Mouse (Mus musculus) liver, embryonic 12.5 days (tissue): ENCODE data around the gene Cnot3. TPM values are rescaled to one million over a fixed set of nuclear protein-coding genes. Genes with fewer than 3 reads are reported as not detected.
A peak's percentile ranks its signal among the peaks of the same experiment; 100 is the strongest.
"Not testable (repeated sequence)": the region's sequence is repeated elsewhere in the genome, so short reads cannot be mapped to it uniquely, and the experiment has no call there.

Source experiments
- ATAC-seq: fragments of 200-750 bp; cut with Nextera tagmentation; 2 replicates; pipeline ENCODE4 v1.8.0; 2017; ENCODE audit warnings: moderate number of reproducible peaks, mild to moderate bottlenecking, moderate library complexity
- H3K27ac ChIP-seq: fragments of 300-500 bp; sonication (generic); 2 replicates; pipeline ENCODE4 v1.5.1; 2016; ENCODE audit warnings: mild to moderate bottlenecking
- H3K27me3 ChIP-seq: fragments of 300-500 bp; sonication (generic); replicated peaks from 2 replicates; pipeline ENCODE4 v1.6.1; 2016; ENCODE audit warnings: mild to moderate bottlenecking, moderate library complexity
- H3K36me3 ChIP-seq: fragments of 300-500 bp; sonication (generic); 2 replicates; pipeline ENCODE4 v1.6.1; 2016; ENCODE audit warnings: mild to moderate bottlenecking, moderate library complexity
- H3K4me1 ChIP-seq: fragments of 300-500 bp; sonication (generic); 2 replicates; pipeline ENCODE4 v1.6.1; 2016
- H3K4me2 ChIP-seq: fragments of 300-500 bp; sonication (generic); 2 replicates; pipeline ENCODE4 v1.6.1; 2016; ENCODE audit warnings: mild to moderate bottlenecking, moderate library complexity
- H3K4me3 ChIP-seq: fragments of 300-500 bp; sonication (generic); 2 replicates; pipeline ENCODE4 v1.5.1; 2016; ENCODE audit warnings: mild to moderate bottlenecking, moderate library complexity
- H3K9ac ChIP-seq: fragments of 300-500 bp; sonication (generic); 2 replicates; pipeline ENCODE4 v1.6.1; 2016; ENCODE audit warnings: mild to moderate bottlenecking, moderate library complexity
- H3K9me3 ChIP-seq: fragments of 300-500 bp; sonication (generic); replicated peaks from 2 replicates; pipeline ENCODE4 v1.6.1; 2016; ENCODE audit warnings: mild to moderate bottlenecking, moderate library complexity
- WGBS: fragments of 180-500 bp; shearing (Covaris S2); methylation state at CpG from one replicate; pipeline ENCODE4 v1.1.7; 2016; ENCODE audit not compliant: insufficient replicate concordance; 5-methylcytosine and 5-hydroxymethylcytosine counted together
- microRNA-seq: library from miRNA; unstranded; fragments of <30 nt; microRNA quantifications from one replicate; pipeline ENCODE4, GENCODE M21; 2017
- polyA plus RNA-seq: library from polyadenylated mRNA; unstranded; fragments of >200 nt; fragmentation: Nextera tagmentation; extraction: Ambion mirVana; gene quantifications from 2 replicates; pipeline ENCODE4 v1.2.1, GENCODE M21; 2016

Gene Cnot3
- polyA plus RNA-seq, 1 experiment from 2014 or later: 32.6 TPM

DNA sequence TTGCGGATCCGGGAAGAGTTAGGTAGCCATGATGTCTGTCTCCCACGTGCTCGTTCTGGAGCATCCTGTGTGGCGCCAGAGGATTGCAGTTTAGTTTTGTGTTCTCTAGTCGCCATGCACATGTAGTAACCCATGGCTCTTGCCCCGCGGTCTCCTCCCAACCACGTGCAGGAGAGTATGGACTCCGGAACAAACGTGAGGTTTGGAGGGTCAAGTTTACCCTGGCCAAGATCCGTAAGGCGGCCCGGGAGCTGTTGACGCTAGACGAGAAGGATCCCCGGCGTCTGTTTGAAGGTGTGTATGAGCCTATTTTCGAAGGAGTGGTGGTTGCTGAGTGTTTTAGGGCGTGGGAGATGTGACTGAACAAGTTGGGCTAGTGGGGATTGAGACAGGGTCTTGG lies 59.4 kb downstream of the Cnot3 start:
- under 1% methylated on average over 20 of the region's 20 CpGs for WGBS
- peak; percentile 3; the same call in 1 of the 2 replicates for ATAC-seq
- Histone ChIP-seq H3K27me3 (no peaks in the 10 kb centered on the region), H3K4me1 (peaks cover 33% of the 10 kb centered on the region), H3K4me3 (peak overlapping the region; percentile 91), H3K36me3 (peaks cover 55% of the 10 kb centered on the region), H3K9ac (peak overlapping the region; percentile 94), H3K4me2 (peak overlapping the region; percentile 76), H3K9me3 (no peaks in the 10 kb centered on the region), H3K27ac (peak overlapping the region; percentile 95)

DNA sequence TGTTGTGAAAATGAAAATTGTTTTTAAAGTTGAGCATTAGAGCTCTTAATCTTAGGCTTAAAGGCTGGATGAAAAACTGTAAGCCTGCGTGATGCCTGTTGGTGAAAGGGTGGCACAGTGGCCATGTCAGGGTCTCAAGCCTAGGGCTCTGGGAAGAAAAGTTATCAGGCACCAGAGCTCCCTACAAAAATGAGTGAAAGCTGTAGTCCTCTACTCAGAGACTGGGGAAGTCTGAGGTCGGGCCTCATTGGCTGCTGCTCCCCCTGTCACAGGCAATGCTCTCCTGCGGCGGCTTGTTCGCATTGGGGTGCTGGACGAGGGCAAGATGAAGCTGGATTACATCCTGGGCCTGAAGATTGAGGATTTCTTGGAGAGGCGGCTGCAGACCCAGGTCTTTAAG lies 60.4 kb downstream of the Cnot3 start:
- Histone ChIP-seq H3K4me1 (peaks cover 33% of the 10 kb centered on the region), H3K27ac (peak overlapping the region; percentile 95), H3K4me2 (peak overlapping the region; percentile 76), H3K9ac (peak overlapping the region; percentile 94), H3K36me3 (peaks cover 46% of the 10 kb centered on the region), H3K4me3 (peak overlapping the region; percentile 91)
- H3K9me3 ChIP-seq, ATAC-seq, H3K27me3 ChIP-seq: not testable (repeated sequence)
- WGBS: 4% methylated on average over 7 of the region's 7 CpGs

DNA sequence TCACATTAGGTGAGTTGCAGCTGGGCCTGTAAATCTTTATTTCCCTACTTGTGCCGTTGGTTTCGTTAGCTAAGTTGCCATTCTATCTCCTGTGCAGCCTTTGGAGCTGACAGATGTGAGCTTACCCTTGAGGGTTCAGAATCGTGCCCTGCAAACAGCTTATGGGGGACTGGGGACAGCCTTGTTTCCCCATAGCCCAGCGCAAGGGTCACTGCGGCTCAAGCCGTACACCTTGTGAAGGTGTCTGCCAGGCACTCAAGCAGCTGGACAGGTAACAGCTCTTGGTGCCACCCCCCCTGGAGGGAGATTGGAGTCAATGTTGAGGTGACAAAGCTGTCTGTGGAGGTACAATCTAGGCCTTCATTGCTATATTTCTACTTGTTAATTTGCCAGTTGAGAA lies 60.8 kb downstream of the Cnot3 start:
- Histone ChIP-seq H3K27ac (peak overlapping the region; percentile 95), H3K9me3 (no peaks in the 10 kb centered on the region), H3K4me1 (peaks cover 33% of the 10 kb centered on the region), H3K4me3 (peak overlapping the region; percentile 91), H3K9ac (peak overlapping the region; percentile 94), H3K36me3 (peaks cover 45% of the 10 kb centered on the region), H3K27me3 (no peaks in the 10 kb centered on the region), H3K4me2 (peak overlapping the region; percentile 76)
- ATAC-seq: no peak
- WGBS: 17% methylated on average over 6 of the region's 6 CpGs

DNA sequence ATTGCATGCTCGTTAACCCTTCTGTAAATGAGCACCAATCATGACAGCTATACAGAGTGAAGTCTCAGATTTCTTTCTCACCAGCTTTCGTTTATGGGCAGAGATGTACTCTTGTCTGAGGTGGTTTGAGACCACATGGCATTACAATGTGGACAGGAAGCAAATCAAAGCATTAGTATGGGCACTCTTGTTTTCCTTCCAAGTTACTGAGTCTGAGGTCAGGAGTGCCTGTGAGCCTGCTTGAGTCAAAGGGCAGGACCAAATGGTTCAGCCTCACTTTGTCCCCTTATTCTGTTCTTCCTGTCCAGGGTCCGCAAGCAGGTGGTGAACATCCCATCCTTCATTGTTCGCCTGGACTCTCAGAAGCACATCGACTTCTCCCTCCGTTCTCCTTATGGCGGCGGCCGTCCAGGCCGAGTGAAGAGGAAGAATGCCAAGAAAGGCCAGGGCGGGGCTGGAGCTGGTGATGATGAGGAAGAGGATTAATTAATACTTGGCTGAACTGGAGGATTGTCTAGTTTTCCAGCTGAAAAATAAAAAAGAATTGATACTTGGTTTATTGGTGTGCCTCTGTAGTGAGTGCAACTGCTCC lies 61.4 kb downstream of the Cnot3 start:
- Histone ChIP-seq H3K27ac (peak overlapping the region; percentile 95), H3K4me3 (peak overlapping the region; percentile 91), H3K9me3 (no peaks in the 10 kb centered on the region), H3K36me3 (peaks cover 41% of the 10 kb centered on the region), H3K4me2 (peak overlapping the region; percentile 76), H3K4me1 (peaks cover 33% of the 10 kb centered on the region), H3K9ac (peak overlapping the region; percentile 94), H3K27me3 (no peaks in the 10 kb centered on the region)
- ATAC-seq: no peak
- WGBS: 30% methylated on average over 11 of the region's 11 CpGs

DNA sequence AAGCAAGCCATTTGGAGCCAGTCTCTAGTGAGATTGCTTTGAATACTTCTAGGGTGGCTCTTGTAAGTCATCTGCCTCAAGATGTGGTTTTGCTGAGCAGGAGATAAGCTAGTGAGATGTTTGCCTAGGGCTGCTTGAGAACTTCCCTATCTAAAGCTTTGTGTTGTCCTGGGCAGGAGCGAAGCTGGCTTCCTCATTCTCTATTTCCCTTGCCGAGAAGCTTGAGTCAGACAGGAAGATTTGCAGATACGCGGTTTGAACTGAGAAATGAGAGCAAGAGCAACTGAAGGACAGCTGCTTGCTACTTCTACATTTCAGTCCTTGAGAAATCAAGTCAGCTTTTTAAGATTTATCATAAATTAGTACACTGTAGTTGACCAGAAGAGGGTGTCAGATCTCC lies 62.0 kb downstream of the Cnot3 start:
- peak overlapping the region; percentile 91; the same call in 1 of the 2 replicates for H3K4me3 ChIP-seq
- peak overlapping the region; percentile 76 for H3K4me2 ChIP-seq

DNA sequence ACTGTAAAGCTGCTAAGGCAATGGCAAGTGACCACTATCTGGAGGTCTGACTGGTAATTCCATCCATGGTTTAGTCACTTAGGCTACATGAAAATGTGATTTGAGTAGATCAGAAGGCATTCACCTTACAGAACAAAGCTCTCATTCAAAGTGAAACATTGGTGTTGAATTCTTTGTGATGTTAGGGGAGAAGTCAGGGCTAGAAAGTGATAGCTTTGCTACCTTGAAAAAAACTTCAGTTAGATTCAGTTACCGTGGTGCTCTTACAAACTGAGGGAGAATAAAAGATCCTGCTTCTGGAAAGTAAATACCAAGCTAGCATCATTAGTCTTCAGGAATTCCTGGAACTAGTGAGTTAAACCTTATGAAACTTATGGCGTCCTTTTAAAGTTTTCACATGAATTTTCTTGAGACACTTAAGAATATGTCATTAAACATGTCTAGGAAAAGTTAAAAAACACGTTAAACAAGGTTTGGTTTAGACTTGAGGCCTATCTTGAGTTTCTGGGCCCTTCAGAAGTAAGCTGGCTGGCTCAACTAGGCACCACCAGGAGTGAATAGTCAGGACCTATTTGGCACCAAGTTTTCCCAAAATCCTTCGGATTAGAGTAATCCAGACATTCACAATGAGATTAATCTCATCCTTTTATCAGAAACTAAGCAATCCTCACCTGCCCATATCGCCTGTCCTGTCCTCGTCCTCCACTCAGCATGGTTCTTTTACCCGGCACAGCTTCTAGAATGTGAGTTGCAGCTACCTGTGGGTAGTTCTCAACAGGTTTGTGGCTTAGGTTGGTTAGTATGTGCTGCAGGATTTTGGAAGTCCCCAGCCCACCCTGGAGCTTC lies 62.7 kb downstream of the Cnot3 start:
- WGBS: 19% methylated on average over 7 of the region's 7 CpGs
- Histone ChIP-seq H3K4me2 (no peak overlapping the region), H3K9ac (no peak overlapping the region), H3K27me3 (no peaks in the 10 kb centered on the region), H3K4me3 (no peak overlapping the region), H3K36me3 (peaks cover 41% of the 10 kb centered on the region), H3K27ac (peak overlapping the region; percentile 49; the same call in 1 of the 2 replicates), H3K9me3 (no peaks in the 10 kb centered on the region), H3K4me1 (peaks cover 30% of the 10 kb centered on the region)
- ATAC-seq: peak; percentile 17; the same call in 1 of the 2 replicates

More for the DNA sequence above, 62.0 kb downstream of the Cnot3 start:
- Histone ChIP-seq H3K4me1 (peaks cover 33% of the 10 kb centered on the region), H3K27me3 (no peaks in the 10 kb centered on the region), H3K36me3 (peaks cover 41% of the 10 kb centered on the region), H3K9me3 (no peaks in the 10 kb centered on the region), H3K27ac (peak overlapping the region; percentile 95), H3K9ac (0 out of 2 replicates have a peak overlapping the region, but pooled peaks have one; percentile 94)
- ATAC-seq: no peak
- WGBS: 23% methylated on average over 4 of the region's 4 CpGs

DNA sequence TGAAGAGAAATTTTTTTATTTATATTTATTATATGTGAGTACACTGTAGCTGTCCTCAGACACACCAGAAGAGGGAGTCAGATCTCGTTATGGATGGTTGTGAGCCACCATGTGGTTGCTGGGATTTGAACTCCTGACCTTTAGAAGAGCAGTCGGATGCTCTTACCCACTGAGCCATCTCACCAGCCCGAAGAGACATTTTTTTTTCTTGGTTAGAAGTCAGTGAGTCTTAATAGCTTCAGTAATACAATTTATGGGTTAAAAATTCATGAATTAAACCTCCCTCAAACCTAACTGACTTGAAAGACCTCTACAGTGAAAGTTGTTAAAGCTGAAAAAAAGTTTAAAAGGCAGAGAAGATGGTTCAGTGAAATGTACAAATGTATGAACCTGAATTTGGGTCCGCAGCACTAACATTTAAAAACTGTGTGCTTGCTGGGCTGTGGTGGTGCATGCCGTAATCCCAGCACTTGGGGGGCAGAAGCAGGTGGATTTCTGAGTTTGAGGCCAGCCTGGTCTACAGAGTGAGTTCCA lies 63.4 kb downstream of the Cnot3 start:
- peaks cover 41% of the 10 kb centered on the region for H3K36me3 ChIP-seq
- H3K9ac ChIP-seq, H3K27me3 ChIP-seq, H3K9me3 ChIP-seq, ATAC-seq, H3K4me3 ChIP-seq, H3K4me2 ChIP-seq: not testable (repeated sequence)
- 30% methylated on average over 5 of the region's 5 CpGs for WGBS
- peaks cover 23% of the 10 kb centered on the region for H3K4me1 ChIP-seq
- H3K27ac ChIP-seq: peak overlapping the region; percentile 49

DNA sequence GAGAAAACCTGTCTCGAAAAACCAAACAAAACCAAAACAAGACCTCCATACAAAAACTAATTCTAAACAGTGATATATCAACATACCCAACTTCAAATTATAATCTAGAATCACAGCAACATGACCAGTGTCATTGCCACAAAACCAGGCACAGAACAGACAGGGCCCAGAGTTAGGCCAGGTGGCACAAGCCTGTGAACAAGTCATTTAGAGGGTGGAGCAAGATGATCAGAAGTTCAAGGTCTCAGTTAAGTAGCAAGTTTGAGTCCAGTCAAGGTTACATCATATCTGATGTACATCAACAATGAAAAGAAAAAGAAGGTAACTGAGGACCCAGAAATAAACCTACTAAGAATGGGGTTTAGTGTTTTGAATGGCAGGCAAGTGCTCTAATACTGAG lies 63.9 kb downstream of the Cnot3 start:
- Histone ChIP-seq H3K4me3 (no peak overlapping the region), H3K9ac (no peak overlapping the region), H3K4me1 (peaks cover 23% of the 10 kb centered on the region), H3K27me3 (no peaks in the 10 kb centered on the region), H3K4me2 (no peak overlapping the region), H3K9me3 (no peaks in the 10 kb centered on the region), H3K36me3 (peaks cover 41% of the 10 kb centered on the region), H3K27ac (peak overlapping the region; percentile 30; the same call in 1 of the 2 replicates)
- WGBS: 67% methylated on average over 1 of the region's 1 CpGs
- no peak for ATAC-seq

Small RNAs within 50 kb of the gene (microRNA-seq; reads per million reads assigned to microRNA genes)
- 2.8 reads per million for gene Mir3572

Other genes starting within 250 kb of the Cnot3 start
- gene Cacng6, start 221.1 kb upstream of the Cnot3 start, polyA plus RNA-seq: 0.14 and 0.17 TPM in 2 replicates
- not detected in 2 replicates for gene Tarm1, start 142.6 kb upstream of the Cnot3 start, polyA plus RNA-seq
- gene Oscar, start 29.1 kb upstream of the Cnot3 start, polyA plus RNA-seq: 0.08 TPM in 1 of 2 replicates, not detected in the other
- 295 and 296 TPM in 2 replicates for gene Ndufa3, start 27.9 kb upstream of the Cnot3 start, polyA plus RNA-seq
- gene Tfpt, start 15.3 kb upstream of the Cnot3 start, polyA plus RNA-seq: 16.0 and 17.6 TPM in 2 replicates
- 93.1 and 97.6 TPM in 2 replicates for gene Prpf31, start 15.3 kb upstream of the Cnot3 start, polyA plus RNA-seq
- 10.2 and 11.6 TPM in 2 replicates for gene Leng1, start 20.6 kb downstream of the Cnot3 start, polyA plus RNA-seq
- 6.9 and 8.1 TPM in 2 replicates for gene Tmc4, start 32.3 kb downstream of the Cnot3 start, polyA plus RNA-seq
- 59.0 and 60.3 TPM in 2 replicates for gene Tsen34, start 47.6 kb downstream of the Cnot3 start, polyA plus RNA-seq
- 24.9 and 27.5 TPM in 2 replicates for gene Mboat7, start 48.3 kb downstream of the Cnot3 start, polyA plus RNA-seq
- 1,310 and 1,334 TPM in 2 replicates for gene Rps9, start 58.7 kb downstream of the Cnot3 start, polyA plus RNA-seq
- gene Pirb, start 75.1 kb downstream of the Cnot3 start, polyA plus RNA-seq: 0.91 and 0.94 TPM in 2 replicates
- not detected in 2 replicates for gene Gm15448, start 180.4 kb downstream of the Cnot3 start, polyA plus RNA-seq
- gene Pira2, start 199.8 kb downstream of the Cnot3 start, polyA plus RNA-seq: 0.35 and 0.44 TPM in 2 replicates